In genomic region chr12:3982257-3982656, GRCm38 (mm10) we compare ENCODE assay signal across 8 mouse cellular contexts. TPM values are rescaled to one million over a fixed set of nuclear protein-coding genes. Genes with fewer than 3 reads are reported as not detected.
DNase-seq lines count a peak whose midpoint lies in the region; ATAC-seq lines count a peak whose summit lies in the region.

No protein-coding gene starts in this region.

- H3K36me3 ChIP-seq in intestine, embryonic 14.5 days (ENCODE audit: control insufficient read depth, insufficient read depth, low read length) = no peaks in the 10 kb centered on the region
- H3K36me3 ChIP-seq in limb, embryonic 11.5 days (ENCODE audit: control insufficient read depth, insufficient read depth, low read length) = no peaks in the 10 kb centered on the region
- H3K36me3 ChIP-seq in midbrain, embryonic 14.5 days (ENCODE audit: control insufficient read depth, insufficient read depth, low read length) = peaks cover 37% of the 10 kb centered on the region

- H3K9me3 ChIP-seq in intestine, embryonic 14.5 days (ENCODE audit: control insufficient read depth, low read length) = no peaks in the 10 kb centered on the region
- H3K9me3 ChIP-seq in limb, embryonic 11.5 days (ENCODE audit: control insufficient read depth, low read length) = no peaks in the 10 kb centered on the region
- H3K9me3 ChIP-seq in midbrain, embryonic 14.5 days (ENCODE audit: control insufficient read depth, low read length) = no peaks in the 10 kb centered on the region

- H3K4me3 ChIP-seq in intestine, embryonic 14.5 days (ENCODE audit: low read depth, low read length) = peak overlapping the region; percentile 47
- no peak overlapping the region; the same call in 1 of the 2 replicates for H3K4me3 ChIP-seq in limb, embryonic 11.5 days (ENCODE audit: low read depth, low read length)
- H3K4me3 ChIP-seq in midbrain, embryonic 14.5 days (replicated peaks; ENCODE audit: low read depth, low read length) = peak overlapping the region; percentile 31

- 24% methylated on average over 6 of the region's 6 CpGs for WGBS in intestine, embryonic 14.5 days
- 17% methylated on average over 6 of the region's 6 CpGs for whole genome bisulfite sequencing in limb, embryonic 11.5 days
- WGBS in midbrain, embryonic 14.5 days = 29% methylated on average over 6 of the region's 6 CpGs

- peak overlapping the region; percentile 81 for H3K4me2 ChIP-seq in intestine, embryonic 14.5 days (ENCODE audit: low read length)
- H3K4me2 ChIP-seq in limb, embryonic 11.5 days (ENCODE audit: low read depth, severe bottlenecking) = peak overlapping the region; percentile 89
- peak overlapping the region; percentile 67 for H3K4me2 ChIP-seq in midbrain, embryonic 14.5 days (ENCODE audit: low read length)

- H3K27ac ChIP-seq in intestine, embryonic 14.5 days (ENCODE audit: low read depth) = no peak overlapping the region
- no peak overlapping the region for H3K27ac ChIP-seq in limb, embryonic 11.5 days (replicated peaks; ENCODE audit: low read depth, low read length)
- 0 out of 2 replicates have a peak overlapping the region, but pooled peaks have one; percentile 1 for H3K27ac ChIP-seq in midbrain, embryonic 14.5 days (replicated peaks; ENCODE audit: low read depth, low read length)

- H3K27me3 ChIP-seq in intestine, embryonic 14.5 days (replicated peaks; ENCODE audit: control insufficient read depth, insufficient read depth, low read length) = no peaks in the 10 kb centered on the region
- H3K27me3 ChIP-seq in limb, embryonic 11.5 days (ENCODE audit: control insufficient read depth, insufficient read depth, low read length) = no peaks in the 10 kb centered on the region
- no peaks in the 10 kb centered on the region for H3K27me3 ChIP-seq in midbrain, embryonic 14.5 days (ENCODE audit: control insufficient read depth, insufficient read depth, low read length)

- no peak overlapping the region for H3K9ac ChIP-seq in intestine, embryonic 14.5 days (ENCODE audit: low read length)
- no peak overlapping the region for H3K9ac ChIP-seq in limb, embryonic 11.5 days (ENCODE audit: low read length)
- H3K9ac ChIP-seq in midbrain, embryonic 14.5 days (replicated peaks; ENCODE audit: low read length) = peak overlapping the region; percentile 53; the same call in 1 of the 2 replicates

- ATAC-seq in intestine, embryonic 14.5 days (replicated peaks; ENCODE audit: low FRiP score, low TSS enrichment, low read depth) = no peak
- no peak for ATAC-seq in limb, embryonic 11.5 days (ENCODE audit: insufficient number of reproducible peaks, low FRiP score, low TSS enrichment, low read depth)
- no peak for ATAC-seq in midbrain, embryonic 14.5 days (ENCODE audit: low FRiP score, low TSS enrichment)
- no peak for ATAC-seq in granulocyte monocyte progenitor cell, adult 5-6 weeks (replicated peaks; ENCODE audit: poor library complexity, severe bottlenecking)

- DNase-seq in urinary bladder, adult 18-20 months (ENCODE audit: low spot score in 2 of 2) = peak; percentile 30 to 48
- DNase-seq in urinary bladder, adult 2 months (ENCODE audit: low spot score) = no peak
- peak; percentile 75 to 79 for DNase-seq in cerebellum, postnatal 36 days
- no peak for DNase-seq in intestine, embryonic 14.5 days (ENCODE audit: low spot score)
- DNase-seq in limb, embryonic 11.5 days (ENCODE audit: low spot score) = no peak
- DNase-seq in midbrain, embryonic 14.5 days = peak; percentile 68
- no peak for DNase-seq in heart, adult 18-20 months

- peaks cover 13% of the 10 kb centered on the region; the same call in 1 of the 2 replicates for H3K4me1 ChIP-seq in intestine, embryonic 14.5 days (replicated peaks; ENCODE audit: control insufficient read depth, insufficient read depth, low read length)
- no peaks in the 10 kb centered on the region for H3K4me1 ChIP-seq in limb, embryonic 11.5 days (ENCODE audit: control insufficient read depth, insufficient read depth, low read length)
- H3K4me1 ChIP-seq in midbrain, embryonic 14.5 days (ENCODE audit: control insufficient read depth, insufficient read depth, low read length) = peaks cover 3% of the 10 kb centered on the region; the same call in 1 of the 2 replicates

RNA-seq across cellular contexts. Expression of gene Pomc, which starts 27.5 kb away (rescaled TPM):
- polyA plus RNA-seq in urinary bladder, adult 2 months (2012; rRNA removed) = 0.41 and 0.69 TPM in 2 replicates
- 3.2 TPM in 2 replicates for polyA plus RNA-seq in intestine, embryonic 14.5 days (2014; fragmentation: Nextera tagmentation; extraction: Ambion mirVana)
- 4.0 and 4.1 TPM in 2 replicates for polyA plus RNA-seq in limb, embryonic 11.5 days (2014; fragmentation: Nextera tagmentation; extraction: Ambion mirVana)
- 4.5 and 5.4 TPM in 2 replicates for polyA plus RNA-seq in midbrain, embryonic 14.5 days (2014; fragmentation: Nextera tagmentation; extraction: Ambion mirVana)
- total RNA-seq in granulocyte monocyte progenitor cell, adult 5-6 weeks (2014; fragmentation: Nextera tagmentation) = not detected in 2 replicates
- 1.4 and 3.3 TPM in 2 replicates for total RNA-seq in granulocyte monocyte progenitor cell, adult 5-6 weeks (2017)
- under 1 TPM in 1 of 2 experiments, not detected in 1; 0.65 TPM for total RNA-seq in heart, adult 18-20 months (2021)

RNA-seq across cellular contexts. Expression of gene Efr3b, which starts 56.5 kb away (rescaled TPM):
- polyA plus RNA-seq in urinary bladder, adult 2 months (2012; rRNA removed) = 1.6 and 1.8 TPM in 2 replicates
- polyA plus RNA-seq in intestine, embryonic 14.5 days (2014; fragmentation: Nextera tagmentation; extraction: Ambion mirVana) = 3.2 and 3.7 TPM in 2 replicates
- polyA plus RNA-seq in limb, embryonic 11.5 days (2014; fragmentation: Nextera tagmentation; extraction: Ambion mirVana) = 6.0 and 6.3 TPM in 2 replicates
- 33.6 and 41.4 TPM in 2 replicates for polyA plus RNA-seq in midbrain, embryonic 14.5 days (2014; fragmentation: Nextera tagmentation; extraction: Ambion mirVana)
- total RNA-seq in granulocyte monocyte progenitor cell, adult 5-6 weeks (2014; fragmentation: Nextera tagmentation) = 0.21 and 0.58 TPM in 2 replicates
- total RNA-seq in granulocyte monocyte progenitor cell, adult 5-6 weeks (2017) = 0.13 and 0.21 TPM in 2 replicates
- 10 to 100 TPM in 1 of 2 experiments, 1 to 10 TPM in 1; 5.2 to 11.0 TPM for total RNA-seq in heart, adult 18-20 months (2021)

Comparison
In these comparisons a context has a peak if more than half of its experiments do, and no peak if none do; other contexts are left out.
1. DNase-seq: peak in urinary bladder, adult 18-20 months (2 of 2), cerebellum, postnatal 36 days (2 of 2) and midbrain, embryonic 14.5 days (single experiment); none in urinary bladder, adult 2 months (single experiment), intestine, embryonic 14.5 days (single experiment), limb, embryonic 11.5 days (single experiment) and heart, adult 18-20 months (0 of 2).
2. Peak in every context shown above with its lines, with median percentiles within 50 percentile points of each other: H3K4me2 ChIP-seq.